Mouse (Mus musculus) heart, embryonic 12.5 days (tissue): ENCODE data around the gene Rad9a. TPM values are rescaled to one million over a fixed set of nuclear protein-coding genes. Genes with fewer than 3 reads are reported as not detected.

Experiments used
- ATAC-seq: fragments of 200-750 bp; cut with Nextera tagmentation; 2 replicates; pipeline ENCODE4 v1.8.0; 2017; ENCODE audit warnings: moderate TSS enrichment, moderate library complexity; ENCODE audit not compliant: insufficient number of reproducible peaks, low FRiP score
- H3K27ac ChIP-seq: fragments of 300-500 bp; sonication (generic); 2 replicates; pipeline ENCODE4 v1.5.1; 2016; ENCODE audit warnings: mild to moderate bottlenecking, moderate library complexity; ENCODE audit not compliant: poor library complexity, severe bottlenecking
- H3K27me3 ChIP-seq: fragments of 300-500 bp; sonication (generic); replicated peaks from 2 replicates; pipeline ENCODE4 v1.6.1; 2016; ENCODE audit warnings: mild to moderate bottlenecking, moderate library complexity
- H3K36me3 ChIP-seq: fragments of 300-500 bp; sonication (generic); 2 replicates; pipeline ENCODE4 v1.6.1; 2016; ENCODE audit warnings: mild to moderate bottlenecking, moderate library complexity
- H3K4me1 ChIP-seq: fragments of 300-500 bp; sonication (generic); replicated peaks from 2 replicates; pipeline ENCODE4 v1.6.1; 2016; ENCODE audit warnings: mild to moderate bottlenecking
- H3K4me2 ChIP-seq: fragments of 300-500 bp; sonication (generic); 2 replicates; pipeline ENCODE4 v1.6.1; 2016; ENCODE audit warnings: mild to moderate bottlenecking, moderate library complexity
- H3K4me3 ChIP-seq: fragments of 300-500 bp; sonication (generic); 2 replicates; pipeline ENCODE4 v1.5.1; 2016; ENCODE audit warnings: mild to moderate bottlenecking
- H3K9ac ChIP-seq: fragments of 300-500 bp; sonication (generic); 2 replicates; pipeline ENCODE4 v1.6.1; 2016; ENCODE audit warnings: mild to moderate bottlenecking, moderate library complexity
- H3K9me3 ChIP-seq: fragments of 300-500 bp; sonication (generic); replicated peaks from 2 replicates; pipeline ENCODE4 v1.6.1; 2016; ENCODE audit warnings: mild to moderate bottlenecking, moderate library complexity
- WGBS: fragments of 180-500 bp; shearing (Covaris S2); methylation state at CpG from one replicate; pipeline ENCODE4 v1.1.7; 2016; 5-methylcytosine and 5-hydroxymethylcytosine counted together
- polyA plus RNA-seq: library from polyadenylated mRNA; unstranded; fragments of >200 nt; fragmentation: Nextera tagmentation; extraction: Ambion mirVana; gene quantifications from 2 replicates; pipeline ENCODE4 v1.2.1, GENCODE M21; 2016

The Rad9a gene
- polyA plus RNA-seq, 1 experiment from 2014 or later = 22.6 TPM

DNA sequence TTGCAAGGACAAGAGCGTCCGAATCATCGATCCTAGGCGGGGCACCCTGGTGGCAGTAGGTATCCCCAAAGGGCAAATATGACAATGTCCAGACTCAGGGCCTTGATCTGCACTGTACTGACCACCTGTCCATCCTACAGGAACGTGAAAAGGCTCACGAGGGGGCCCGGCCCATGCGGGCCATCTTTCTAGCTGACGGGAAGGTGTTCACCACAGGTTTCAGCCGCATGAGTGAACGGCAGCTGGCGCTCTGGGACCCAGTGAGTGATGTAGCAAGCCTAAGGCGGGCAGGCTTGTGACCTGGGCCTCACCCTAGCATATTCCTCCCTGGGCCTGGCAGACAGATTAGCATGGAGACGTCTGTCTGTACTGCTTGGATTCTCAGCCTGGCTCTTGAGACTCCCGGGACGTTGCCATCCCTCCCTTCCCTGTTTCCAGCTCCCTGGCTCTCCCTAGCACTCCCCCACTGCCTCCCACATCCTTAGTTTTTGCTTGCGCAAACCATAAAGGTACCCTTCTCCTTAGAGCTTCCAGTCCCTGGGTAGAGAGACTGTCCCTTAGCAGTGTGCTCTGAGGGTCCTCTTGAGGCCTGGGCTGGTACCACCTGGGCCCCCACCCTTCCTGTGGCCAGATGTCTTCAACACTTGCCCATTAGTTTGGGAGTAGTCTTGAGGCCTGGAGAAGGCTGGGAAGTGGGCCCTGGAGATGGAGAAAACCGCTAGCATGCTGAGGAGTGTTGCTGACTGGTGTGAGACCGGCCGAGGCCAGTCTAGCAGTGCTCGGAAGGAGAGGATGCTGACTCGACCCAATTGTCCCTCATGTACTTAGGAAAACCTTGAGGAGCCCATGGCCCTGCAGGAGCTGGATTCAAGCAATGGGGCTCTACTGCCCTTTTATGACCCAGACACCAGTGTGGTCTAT, 50.6 kb downstream of the Rad9a start:
- WGBS = 90% methylated on average over 22 of the region's 22 CpGs
- no peak for ATAC-seq
- Histone ChIP-seq H3K4me1 (peaks cover 57% of the 10 kb centered on the region), H3K27me3 (no peaks in the 10 kb centered on the region), H3K27ac (no peak overlapping the region), H3K4me2 (no peak overlapping the region), H3K4me3 (no peak overlapping the region), H3K9me3 (0 out of 2 replicates have a peak, but pooled peaks cover 2% of the 10 kb centered on the region), H3K9ac (peak overlapping the region; percentile 22; the same call in 1 of the 2 replicates), H3K36me3 (peaks cover 45% of the 10 kb centered on the region)

DNA sequence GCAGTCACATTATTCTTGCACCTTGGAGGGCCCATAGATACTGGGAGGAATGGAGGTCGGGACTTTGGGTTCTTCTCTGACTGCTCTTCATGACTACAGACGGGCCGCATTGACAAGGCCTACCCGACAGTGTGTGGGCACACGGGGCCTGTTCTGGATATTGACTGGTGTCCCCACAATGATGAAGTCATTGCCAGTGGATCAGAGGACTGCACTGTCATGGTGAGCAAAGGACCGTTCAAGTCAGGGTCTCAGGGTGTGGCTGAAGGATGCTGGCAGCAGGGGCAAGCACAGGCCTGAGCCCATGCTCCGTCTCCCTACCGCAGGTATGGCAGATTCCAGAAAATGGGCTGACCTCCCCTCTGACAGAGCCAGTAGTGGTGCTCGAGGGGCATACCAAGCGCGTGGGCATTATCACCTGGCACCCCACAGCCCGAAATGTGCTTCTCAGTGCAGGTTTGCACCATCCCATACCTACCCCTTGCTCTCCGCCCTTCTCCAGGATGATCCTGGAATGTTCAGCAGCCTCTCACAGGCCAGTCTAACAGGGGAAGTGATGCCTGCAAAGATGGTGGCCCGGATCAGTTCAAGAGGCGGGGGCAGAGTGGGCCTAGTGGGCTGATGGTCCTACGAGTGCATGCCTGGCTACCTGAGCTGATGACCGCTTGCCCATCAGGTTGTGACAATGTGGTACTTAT, 51.5 kb downstream of the Rad9a start:
- WGBS = 92% methylated on average over 17 of the region's 17 CpGs
- peaks cover 41% of the 10 kb centered on the region for H3K36me3 ChIP-seq
- no peaks in the 10 kb centered on the region for H3K27me3 ChIP-seq
- H3K4me1 ChIP-seq = peaks cover 55% of the 10 kb centered on the region
- H3K9ac ChIP-seq = peak overlapping the region; percentile 97
- no peak for ATAC-seq
- H3K27ac ChIP-seq = no peak overlapping the region
- peak overlapping the region; percentile 97 for H3K4me3 ChIP-seq
- H3K4me2 ChIP-seq = peak overlapping the region; percentile 88
- 0 out of 2 replicates have a peak, but pooled peaks cover 5% of the 10 kb centered on the region for H3K9me3 ChIP-seq

DNA sequence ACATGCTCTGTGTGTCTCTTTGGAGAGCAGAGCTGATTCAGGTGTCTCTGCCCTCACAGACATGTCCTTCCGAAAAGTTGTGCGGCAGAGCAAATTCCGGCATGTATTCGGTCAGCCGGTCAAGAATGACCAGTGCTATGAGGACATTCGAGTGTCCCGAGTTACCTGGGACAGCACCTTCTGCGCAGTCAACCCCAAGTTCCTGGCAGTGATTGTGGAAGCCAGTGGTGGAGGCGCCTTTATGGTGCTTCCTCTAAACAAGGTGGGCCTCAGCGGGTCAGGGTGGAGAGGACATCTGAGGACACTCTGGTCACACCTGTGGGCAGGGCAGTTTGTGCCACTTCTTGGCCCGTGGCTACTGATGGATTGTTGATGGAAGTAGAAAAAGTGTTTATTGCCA, 52.2 kb downstream of the Rad9a start:
- Histone ChIP-seq H3K9me3 (0 out of 2 replicates have a peak, but pooled peaks cover 5% of the 10 kb centered on the region), H3K4me3 (peak overlapping the region; percentile 97), H3K4me1 (peaks cover 49% of the 10 kb centered on the region), H3K4me2 (peak overlapping the region; percentile 88), H3K36me3 (peaks cover 41% of the 10 kb centered on the region), H3K27ac (no peak overlapping the region), H3K9ac (peak overlapping the region; percentile 97), H3K27me3 (no peaks in the 10 kb centered on the region)
- WGBS = 84% methylated on average over 11 of the region's 11 CpGs
- no peak for ATAC-seq

- peaks cover 46% of the 10 kb centered on the region for H3K4me1 ChIP-seq
- WGBS = under 1% methylated on average over 8 of the region's 8 CpGs
- H3K36me3 ChIP-seq = peaks cover 39% of the 10 kb centered on the region
- peak; percentile 29 for ATAC-seq
- peak overlapping the region; percentile 97 for H3K9ac ChIP-seq
- peak overlapping the region; percentile 75 for H3K27ac ChIP-seq
- 0 out of 2 replicates have a peak, but pooled peaks cover 5% of the 10 kb centered on the region for H3K9me3 ChIP-seq
- peak overlapping the region; percentile 88 for H3K4me2 ChIP-seq
- H3K4me3 ChIP-seq = peak overlapping the region; percentile 97
- no peaks in the 10 kb centered on the region for H3K27me3 ChIP-seq
These were observed 52.6 kb downstream of the Rad9a start for GRCm38 (mm10) chr19:4148819-4149218.

- 0 out of 2 replicates have a peak, but pooled peaks cover 5% of the 10 kb centered on the region for H3K9me3 ChIP-seq
- peak within 1 kb of the TSS; percentile 88 for H3K4me2 ChIP-seq
- ATAC-seq = peak; percentile 95
- H3K27ac ChIP-seq = peak within 1 kb of the TSS; percentile 75
- under 1% methylated on average over 32 of the region's 33 CpGs for WGBS
- H3K27me3 ChIP-seq = no peaks in the 10 kb centered on the region
- H3K9ac ChIP-seq = peak within 1 kb of the TSS; percentile 97
- H3K4me3 ChIP-seq = peak within 1 kb of the TSS; percentile 97
- peaks cover 43% of the 10 kb centered on the region for H3K4me1 ChIP-seq
- peaks cover 36% of the 10 kb centered on the region for H3K36me3 ChIP-seq
These were observed 53.0 kb downstream of the Rad9a start, which contains the start of gene Coro1b for GRCm38 (mm10) chr19:4148491-4148806. Gene Coro1b, plus strand, starts transcription at chr19:4148619.

DNA sequence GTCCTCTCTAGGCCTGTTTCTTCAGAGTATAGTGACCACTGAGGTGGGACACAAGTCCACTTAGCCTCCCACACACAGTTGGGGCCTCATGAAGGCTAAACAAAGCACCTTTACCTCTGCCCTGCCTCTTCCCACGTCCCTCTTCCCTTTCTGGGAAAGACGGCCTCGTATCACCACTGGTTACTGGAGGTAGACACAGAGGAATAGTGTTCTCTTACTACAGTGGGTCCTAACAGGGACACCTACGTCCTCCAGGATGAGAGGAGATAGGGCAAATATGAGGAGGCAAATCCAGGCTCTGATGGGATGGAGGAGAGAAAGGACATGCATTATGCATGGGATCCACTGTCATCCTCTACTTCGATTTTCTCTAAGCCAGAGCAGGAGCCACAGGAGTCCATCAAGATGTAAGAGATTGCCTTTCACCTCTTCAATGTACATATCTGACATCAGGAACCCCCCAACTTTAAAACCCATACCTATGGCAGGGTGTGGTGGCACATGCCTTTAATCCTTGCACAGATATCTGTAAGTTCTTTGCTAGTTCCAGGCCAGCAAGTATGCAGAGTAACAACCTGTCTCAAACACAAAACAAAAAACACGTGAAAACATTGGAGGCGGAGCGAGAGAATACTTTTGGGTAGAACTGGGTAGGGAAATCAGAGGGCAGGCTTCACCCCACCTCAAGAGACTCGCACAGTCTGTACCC, 53.5 kb downstream of the Rad9a start:
- H3K9ac ChIP-seq = peak overlapping the region; percentile 97; the same call in 1 of the 2 replicates
- H3K9me3 ChIP-seq = 0 out of 2 replicates have a peak, but pooled peaks cover 5% of the 10 kb centered on the region
- WGBS = 38% methylated on average over 9 of the region's 9 CpGs
- no peaks in the 10 kb centered on the region for H3K27me3 ChIP-seq
- peaks cover 31% of the 10 kb centered on the region for H3K36me3 ChIP-seq
- no peak for ATAC-seq
- peaks cover 39% of the 10 kb centered on the region for H3K4me1 ChIP-seq
- peak overlapping the region; percentile 88 for H3K4me2 ChIP-seq
- no peak overlapping the region for H3K27ac ChIP-seq
- H3K4me3 ChIP-seq = peak overlapping the region; percentile 97

DNA sequence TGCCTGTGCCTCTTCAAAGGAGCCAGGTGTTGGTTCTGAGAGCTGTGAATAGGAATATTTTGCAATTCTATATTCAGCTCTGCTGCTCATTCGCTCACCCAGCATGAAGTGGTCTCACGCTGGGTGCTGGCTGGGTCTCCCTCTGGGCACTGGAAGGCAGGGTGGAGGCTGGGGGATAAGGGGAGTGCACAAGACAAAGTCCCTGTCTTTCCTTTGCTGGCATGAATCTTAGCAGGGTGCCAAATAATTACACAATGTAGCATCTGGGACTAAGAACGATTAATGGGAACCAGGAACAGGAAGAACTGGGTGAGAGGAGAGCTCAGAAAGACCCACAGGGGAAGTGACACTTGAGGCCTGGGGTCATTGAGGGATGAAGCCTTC, 54.4 kb downstream of the Rad9a start:
- 56% methylated on average over 3 of the region's 3 CpGs for WGBS
- Histone ChIP-seq H3K4me1 (peaks cover 33% of the 10 kb centered on the region), H3K9ac (no peak overlapping the region), H3K36me3 (peaks cover 23% of the 10 kb centered on the region), H3K9me3 (0 out of 2 replicates have a peak, but pooled peaks cover 5% of the 10 kb centered on the region), H3K4me3 (no peak overlapping the region), H3K27me3 (no peaks in the 10 kb centered on the region), H3K4me2 (no peak overlapping the region), H3K27ac (no peak overlapping the region)
- ATAC-seq = no peak

DNA sequence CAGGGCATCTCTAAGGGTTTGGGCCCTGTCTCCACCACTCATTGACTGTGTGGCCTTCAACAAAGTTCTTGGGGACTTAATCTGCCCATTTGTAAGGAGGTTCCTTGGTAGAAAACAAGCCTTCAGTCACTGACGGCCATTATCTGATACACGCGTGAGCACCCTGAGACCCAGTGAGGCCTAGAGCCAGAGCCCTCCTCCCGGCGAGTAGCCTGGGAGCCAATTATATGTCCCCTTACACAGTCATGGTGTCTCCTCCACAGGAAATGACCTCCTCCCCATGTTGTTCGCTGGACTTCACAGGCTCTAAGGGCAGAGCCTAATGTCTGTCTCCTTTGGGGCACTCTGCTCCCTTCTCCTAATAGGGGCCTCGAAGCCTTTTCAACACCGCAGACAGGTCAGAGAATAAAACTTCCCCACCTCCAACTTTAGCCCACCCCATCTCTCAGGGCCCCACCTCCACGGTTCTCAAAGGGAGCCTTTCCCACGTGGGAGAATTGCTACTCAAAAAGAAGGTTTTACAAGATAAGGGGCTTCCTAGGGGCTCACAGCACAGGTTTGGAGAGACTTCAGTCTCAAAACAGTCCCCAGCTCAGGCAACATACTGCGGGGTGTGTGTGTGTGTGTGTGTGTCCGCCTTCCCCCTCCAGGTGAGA, 55.0 kb downstream of the Rad9a start:
- no peak overlapping the region for H3K27ac ChIP-seq
- H3K27me3 ChIP-seq = no peaks in the 10 kb centered on the region
- H3K4me3 ChIP-seq = no peak overlapping the region
- 0 out of 2 replicates have a peak, but pooled peaks cover 5% of the 10 kb centered on the region for H3K9me3 ChIP-seq
- ATAC-seq = no peak
- WGBS = 57% methylated on average over 12 of the region's 12 CpGs
- no peak overlapping the region for H3K9ac ChIP-seq
- peaks cover 28% of the 10 kb centered on the region for H3K4me1 ChIP-seq
- H3K36me3 ChIP-seq = peaks cover 18% of the 10 kb centered on the region
- no peak overlapping the region for H3K4me2 ChIP-seq

GRCm38 (mm10) chr19:4145936-4146335, 55.5 kb downstream of the Rad9a start:
- WGBS = 84% methylated on average over 5 of the region's 5 CpGs
- no peak overlapping the region for H3K9ac ChIP-seq
- no peaks in the 10 kb centered on the region for H3K27me3 ChIP-seq
- no peak overlapping the region for H3K4me3 ChIP-seq
- ATAC-seq = no peak
- H3K9me3 ChIP-seq = 0 out of 2 replicates have a peak, but pooled peaks cover 5% of the 10 kb centered on the region
- H3K36me3 ChIP-seq = peaks cover 12% of the 10 kb centered on the region
- H3K4me2 ChIP-seq = no peak overlapping the region
- peaks cover 23% of the 10 kb centered on the region for H3K4me1 ChIP-seq
- no peak overlapping the region for H3K27ac ChIP-seq
